Mouse (Mus musculus): Measurements from ENCODE around the gene Slc34a2.

DNA sequence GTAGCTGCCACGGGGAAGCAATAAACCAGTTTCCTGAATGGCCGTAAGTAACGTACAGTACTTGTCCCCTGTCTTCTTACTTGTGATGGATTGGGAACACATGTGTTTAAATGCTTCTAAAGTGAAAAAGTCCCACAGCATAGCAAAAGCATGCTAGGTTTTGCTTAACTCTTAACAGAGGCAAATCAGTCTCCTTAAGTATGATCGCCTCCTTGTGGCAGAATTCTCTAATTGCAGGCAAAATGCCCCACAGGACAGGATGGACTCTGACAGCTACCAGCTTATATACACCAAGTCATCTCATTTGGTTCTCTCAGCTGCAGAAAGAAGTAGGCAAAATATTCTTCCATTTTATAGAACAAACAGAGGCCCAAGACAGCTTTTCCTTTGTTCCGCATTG, 75.1 kb downstream of the Slc34a2 start:
- TF ChIP-seq POLR2A (IDR thresholded peaks at IDR 0.05; ENCODE audit: control insufficient read depth, low read depth, low read length) (no peak), CTCF (IDR thresholded peaks at IDR 0.05; ENCODE audit: control insufficient read depth, insufficient read depth, insufficient replicate concordance, low read depth, low read length) (no peak)

Measured in testis, adult 2 months (tissue).